Mouse (Mus musculus): ENCODE measurements around the gene Rps21. TPM values are rescaled to one million over a fixed set of nuclear protein-coding genes. Genes with fewer than 3 reads are reported as not detected.

Gene Rps21
- polyA plus RNA-seq, 1 experiment from 2014 or later: 1,364 TPM

- DNase-seq (ENCODE audit: low read depth, low spot score) (no peak), ATAC-seq (no peak)
- ChIA-PET POLR2A (interaction anchor here (0.7 to 1.4 kb wide), 2 partner anchors 10 to 71 kb away, joined by 3 to 4 read pairs; no protein-coding TSS in a partner anchor), CTCF (interaction anchor here (0.7 to 4.4 kb wide), 25 partner anchors 9 to 304 kb away, joined by 3 to 38 read pairs (median 4); partner anchors contain the start of gene Rbbp8nl)
- no peak for TF ChIP-seq CTCF (IDR thresholded peaks at IDR 0.05)
- peaks cover 38% of the 10 kb centered on the region for H3K27me3 ChIP-seq
- in situ Hi-C loops (cut with MboI; ENCODE audit: low pct_unique_long_range_greater_than_20kb): no loop called here
Observed at GRCm38 (mm10) chr2:180275836-180276235, 18.7 kb downstream of the Rps21 start.

GRCm38 (mm10) chr2:180276385-180276784 lies 19.2 kb downstream of the Rps21 start:
- DNase-seq (ENCODE audit: low read depth, low spot score) (no peak), ATAC-seq (no peak)
- no peak for TF ChIP-seq CTCF (IDR thresholded peaks at IDR 0.05)
- in situ Hi-C loops (cut with MboI; ENCODE audit: low pct_unique_long_range_greater_than_20kb): no loop called here
- ChIA-PET CTCF (interaction anchor here (0.7 to 4.4 kb wide), 17 partner anchors 9 to 304 kb away, joined by 3 to 38 read pairs (median 4); partner anchors contain the start of gene Rbbp8nl), POLR2A (interaction anchor here (1.4 kb wide), 1 partner anchor 71 kb away, joined by 4 read pairs; no protein-coding TSS in a partner anchor)
- H3K27me3 ChIP-seq: peaks cover 38% of the 10 kb centered on the region

GRCm38 (mm10) chr2:180276851-180277259 lies 19.7 kb downstream of the Rps21 start:
- ChIA-PET POLR2A (no interaction called here), CTCF (interaction anchor here (0.8 to 4.4 kb wide), 3 partner anchors 13 to 71 kb away, joined by 3 to 38 read pairs (median 4); partner anchors contain the start of gene Rbbp8nl)
- TF ChIP-seq CTCF (IDR thresholded peaks at IDR 0.05): no peak
- ATAC-seq (no peak), DNase-seq (ENCODE audit: low read depth, low spot score) (no peak)
- peaks cover 40% of the 10 kb centered on the region for H3K27me3 ChIP-seq
- in situ Hi-C loops (cut with MboI; ENCODE audit: low pct_unique_long_range_greater_than_20kb): no loop called here

- ChIA-PET CTCF (interaction anchor here (0.8 to 4.4 kb wide), 2 partner anchors 63 to 70 kb away, joined by 3 to 38 read pairs; no protein-coding TSS in a partner anchor), POLR2A (no interaction called here)
- in situ Hi-C loops (cut with MboI; ENCODE audit: low pct_unique_long_range_greater_than_20kb): no loop called here
- H3K27me3 ChIP-seq: peaks cover 49% of the 10 kb centered on the region
- TF ChIP-seq CTCF (IDR thresholded peaks at IDR 0.05): no peak
- DNase-seq (ENCODE audit: low read depth, low spot score) (no peak), ATAC-seq (no peak)
Observed at GRCm38 (mm10) chr2:180277773-180278320, 20.7 kb downstream of the Rps21 start.

GRCm38 (mm10) chr2:180279321-180279720 lies 22.1 kb downstream of the Rps21 start:
- ChIA-PET POLR2A (no interaction called here), CTCF (interaction anchor here (1.5 to 2.7 kb wide), 2 partner anchors 23 to 68 kb away, joined by 4 to 6 read pairs; no protein-coding TSS in a partner anchor)
- ATAC-seq (no peak), DNase-seq (ENCODE audit: low read depth, low spot score) (no peak)
- in situ Hi-C loops (cut with MboI; ENCODE audit: low pct_unique_long_range_greater_than_20kb): no loop called here
- H3K27me3 ChIP-seq: peaks cover 58% of the 10 kb centered on the region
- no peak for TF ChIP-seq CTCF (IDR thresholded peaks at IDR 0.05)

GRCm38 (mm10) chr2:180288966-180289365 lies 31.8 kb downstream of the Rps21 start:
- CTCF ChIA-PET: interaction anchor here (1.0 to 2.1 kb wide), 2 partner anchors 10 to 13 kb away, joined by 3 to 4 read pairs; no protein-coding TSS in a partner anchor
- DNase-seq (ENCODE audit: low read depth, low spot score) (no peak), ATAC-seq (no peak)
- in situ Hi-C loops (cut with MboI; ENCODE audit: low pct_unique_long_range_greater_than_20kb): loop anchor here (5.0 kb wide), 1 partner anchor 33 kb away; no protein-coding TSS in a partner anchor
- TF ChIP-seq CTCF (IDR thresholded peaks at IDR 0.05): no peak
- peaks cover 37% of the 10 kb centered on the region for H3K27me3 ChIP-seq
- POLR2A ChIA-PET: no interaction called here

- ATAC-seq (no peak), DNase-seq (ENCODE audit: low read depth, low spot score) (no peak)
- no peak for TF ChIP-seq CTCF (IDR thresholded peaks at IDR 0.05)
- peaks cover 37% of the 10 kb centered on the region for H3K27me3 ChIP-seq
- in situ Hi-C loops (cut with MboI; ENCODE audit: low pct_unique_long_range_greater_than_20kb): loop anchor here (5.0 kb wide), 1 partner anchor 33 kb away; no protein-coding TSS in a partner anchor
- ChIA-PET CTCF (interaction anchor here (1.0 to 2.1 kb wide), 2 partner anchors 14 to 21 kb away, joined by 3 to 4 read pairs; no protein-coding TSS in a partner anchor), POLR2A (no interaction called here)
Observed at GRCm38 (mm10) chr2:180289440-180290108, 32.4 kb downstream of the Rps21 start, which contains the start of gene Rbbp8nl. Gene Rbbp8nl, minus strand, starts transcription at chr2:180289879.

- TF ChIP-seq CTCF (IDR thresholded peaks at IDR 0.05): no peak
- DNase-seq (ENCODE audit: low read depth, low spot score) (no peak), ATAC-seq (no peak)
- H3K27me3 ChIP-seq: peaks cover 32% of the 10 kb centered on the region
- in situ Hi-C loops (cut with MboI; ENCODE audit: low pct_unique_long_range_greater_than_20kb): no loop called here
- ChIA-PET POLR2A (no interaction called here), CTCF (interaction anchor here (1.0 to 2.1 kb wide), 2 partner anchors 14 to 20 kb away, joined by 3 to 4 read pairs; no protein-coding TSS in a partner anchor)
Observed at GRCm38 (mm10) chr2:180290503-180290902, 33.3 kb downstream of the Rps21 start.

- ATAC-seq: no peak
- CTCF ChIA-PET: no interaction called here
- TF ChIP-seq CTCF (IDR thresholded peaks at IDR 0.05): no peak
Observed at GRCm38 (mm10) chr2:180291566-180291965, 34.4 kb downstream of the Rps21 start.

GRCm38 (mm10) chr2:180292026-180292425 lies 34.8 kb downstream of the Rps21 start:
- in situ Hi-C loops (cut with MboI; ENCODE audit: low pct_unique_long_range_greater_than_20kb): no loop called here
- ChIA-PET POLR2A (no interaction called here), CTCF (no interaction called here)
- DNase-seq (ENCODE audit: low read depth, low spot score) (no peak), ATAC-seq (no peak)
- no peak for TF ChIP-seq CTCF (IDR thresholded peaks at IDR 0.05)
- H3K27me3 ChIP-seq: peaks cover 26% of the 10 kb centered on the region

More at GRCm38 (mm10) chr2:180291566-180291965, 34.4 kb downstream of the Rps21 start:
- in situ Hi-C loops (cut with MboI; ENCODE audit: low pct_unique_long_range_greater_than_20kb): no loop called here
- POLR2A ChIA-PET: no interaction called here
- peaks cover 26% of the 10 kb centered on the region for H3K27me3 ChIP-seq
- no peak for DNase-seq (ENCODE audit: low read depth, low spot score)

All from Patski (cell line).